Mouse (Mus musculus) brain, adult 2 months (tissue): ENCODE data around the gene Gm15217.

Experiments used
- DNase-seq: peaks from one replicate; pipeline ENCODE4 v3.0.0; 2011; ENCODE audit warnings: low read depth, low spot score

Gm15217 gene

DNA sequence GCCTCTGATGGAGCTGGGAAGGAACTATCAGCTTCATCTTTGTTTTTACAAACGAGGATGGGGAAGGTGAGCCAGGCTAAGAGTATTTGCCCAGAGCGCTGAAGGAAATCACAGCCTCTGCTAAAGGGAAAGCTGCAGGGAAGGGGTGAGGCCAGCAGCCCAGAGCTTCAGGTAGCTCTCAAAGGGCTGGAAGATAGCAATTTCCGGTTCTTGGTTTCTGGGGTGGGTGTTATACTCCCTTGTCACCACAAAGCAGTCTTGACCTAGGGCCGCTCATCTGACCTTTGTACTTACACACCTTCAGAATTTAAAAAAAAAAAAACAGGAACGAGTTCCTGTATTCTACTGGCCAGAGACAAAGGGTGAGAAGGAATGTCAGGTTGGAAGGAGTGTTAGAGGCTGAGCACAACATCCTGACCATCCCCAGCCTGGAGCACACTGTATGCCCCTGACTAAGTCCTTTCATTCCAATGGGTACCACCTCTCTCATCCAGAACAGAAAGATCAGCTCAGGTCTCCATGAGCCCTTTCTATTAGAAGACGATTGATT, 12.5 kb downstream of the Gm15217 start:
- DNase-seq: no peak

DNA sequence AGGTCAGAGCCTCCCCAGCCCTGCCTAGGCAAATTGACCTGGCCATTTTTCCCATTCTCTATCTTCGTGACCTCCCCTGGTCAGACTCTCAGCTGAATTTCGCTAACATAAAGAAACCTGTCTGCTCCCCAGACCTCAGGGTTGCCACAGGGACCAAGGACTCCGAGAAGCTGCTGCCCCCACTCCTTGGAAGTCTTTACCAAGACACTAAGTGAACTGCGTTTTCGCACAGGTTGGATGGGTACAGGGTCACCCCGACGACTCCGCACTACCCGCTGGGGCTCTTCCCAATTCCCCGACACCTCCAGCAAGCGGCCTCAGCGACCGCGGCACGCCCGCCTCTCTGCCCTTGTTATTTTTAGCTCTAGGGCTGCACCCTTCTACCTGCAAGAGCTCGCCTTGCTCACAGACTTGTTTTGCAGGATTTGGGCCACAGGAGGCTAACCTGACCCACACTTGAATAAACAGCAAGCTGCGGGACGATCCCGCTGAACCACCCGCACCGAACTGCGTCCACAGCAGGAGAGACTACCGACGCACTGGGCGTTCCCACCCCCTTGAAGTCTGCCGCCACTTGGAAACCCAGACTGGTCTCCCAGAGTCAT, 19.0 kb downstream of the Gm15217 start:
- no peak for DNase-seq

DNA sequence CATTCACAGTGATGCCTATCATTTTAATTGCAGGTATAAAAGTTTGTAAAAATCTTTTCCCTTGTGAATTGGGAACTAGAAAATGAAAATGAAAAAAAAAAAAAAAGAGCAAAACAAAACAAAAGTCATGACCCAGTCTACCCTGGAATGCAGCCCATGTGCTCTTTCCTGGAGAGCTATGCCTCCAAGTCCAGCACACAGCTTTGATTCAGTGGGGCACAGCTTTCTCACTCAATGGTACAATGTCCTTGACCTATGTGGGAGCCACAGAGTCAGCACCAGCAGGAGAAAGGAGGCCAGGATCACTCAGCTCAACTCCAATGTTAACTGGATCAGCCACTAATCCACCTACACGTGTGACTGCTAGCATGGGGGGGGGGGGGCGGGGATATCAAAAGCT, 20.7 kb downstream of the Gm15217 start:
- DNase-seq: no peak

DNA sequence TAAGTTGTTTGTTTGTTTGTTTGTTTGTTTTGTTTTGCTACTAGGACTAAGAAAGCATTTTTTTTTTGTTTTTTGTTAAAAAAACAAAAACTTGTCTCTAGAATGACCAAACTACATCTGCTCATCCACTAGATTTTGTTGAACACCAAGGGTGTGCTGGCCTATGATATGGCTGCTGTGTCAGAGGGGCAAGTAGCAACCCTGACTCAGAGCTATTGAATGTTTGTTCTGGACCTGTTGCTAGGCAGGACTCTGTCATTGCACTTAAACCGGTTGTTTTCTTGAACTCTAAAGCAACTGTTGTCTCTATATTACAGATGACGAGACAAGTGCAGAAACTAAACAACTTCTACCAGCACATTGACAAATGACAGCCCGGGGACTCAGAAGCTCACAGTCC, 29.1 kb downstream of the Gm15217 start:
- DNase-seq: no peak

DNA sequence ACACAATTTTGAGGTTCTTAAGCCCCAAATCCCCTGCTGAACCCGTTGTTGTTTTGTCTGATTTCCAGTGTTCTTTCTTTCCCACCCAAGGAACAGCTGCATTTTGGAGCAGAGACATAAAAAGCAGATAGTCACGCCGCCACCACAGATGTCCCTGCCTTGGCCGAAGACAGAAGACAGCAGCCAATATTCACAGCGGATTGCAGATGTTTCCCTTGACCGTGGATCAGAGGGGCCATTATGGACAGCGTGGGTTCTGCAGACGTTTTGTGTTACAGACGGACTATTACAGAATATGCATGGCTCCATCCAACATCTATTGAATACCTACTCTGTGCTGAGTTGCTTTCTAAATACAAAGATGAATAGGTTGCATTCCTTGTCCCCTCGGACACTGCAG, 29.8 kb downstream of the Gm15217 start:
- peak; percentile 57 for DNase-seq

DNA sequence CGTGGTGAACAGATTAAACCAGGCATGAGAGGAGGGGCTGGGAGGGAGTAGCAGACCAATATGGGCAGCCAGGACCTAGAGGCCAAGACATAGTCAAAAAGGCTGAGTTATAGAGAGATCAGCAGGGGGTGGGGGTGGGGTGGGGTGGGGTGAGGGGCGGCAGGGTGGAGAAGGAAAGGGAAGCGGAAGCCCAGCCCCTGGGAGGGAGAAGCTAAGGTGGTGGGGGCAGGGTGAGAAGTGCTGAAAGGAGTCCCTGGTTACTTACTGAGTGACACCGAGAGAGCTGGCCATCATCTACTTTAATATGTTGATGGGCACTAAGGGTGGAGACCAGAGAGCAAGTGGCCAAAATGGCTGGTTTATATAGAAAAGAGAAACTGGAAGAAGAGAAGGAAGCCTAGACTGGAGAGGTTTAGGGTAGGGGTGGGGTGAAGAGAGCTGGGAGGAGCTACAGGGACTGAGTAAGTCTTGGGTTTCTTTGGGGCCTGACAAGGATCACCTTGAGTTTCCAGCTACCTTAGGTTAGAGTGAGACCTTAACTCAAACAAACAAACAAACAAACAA, 31.4 kb downstream of the Gm15217 start:
- DNase-seq: no peak

DNA sequence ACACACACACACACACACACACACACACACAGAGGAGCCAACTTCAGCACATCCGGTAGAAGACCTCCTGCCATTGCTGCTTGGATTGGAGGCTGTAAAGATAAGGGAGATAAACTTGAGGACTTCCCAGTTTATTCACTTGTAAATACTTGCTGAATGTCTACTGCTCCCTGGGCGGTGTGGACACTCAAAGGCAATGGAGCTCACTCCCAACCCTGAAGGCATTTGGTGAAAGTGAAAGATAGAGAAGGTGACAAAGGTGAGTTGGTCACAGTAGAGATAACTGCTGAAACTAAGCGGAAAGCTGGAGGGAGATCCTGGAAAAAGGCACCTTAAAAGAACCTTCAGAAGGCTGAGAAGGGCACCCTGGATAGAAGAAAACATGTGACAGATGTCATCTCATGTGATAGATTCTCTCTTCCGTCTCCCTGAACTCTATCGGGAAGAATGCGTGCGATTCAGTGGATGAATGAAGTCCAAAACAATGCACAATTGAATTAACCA, 33.3 kb downstream of the Gm15217 start:
- no peak for DNase-seq

DNA sequence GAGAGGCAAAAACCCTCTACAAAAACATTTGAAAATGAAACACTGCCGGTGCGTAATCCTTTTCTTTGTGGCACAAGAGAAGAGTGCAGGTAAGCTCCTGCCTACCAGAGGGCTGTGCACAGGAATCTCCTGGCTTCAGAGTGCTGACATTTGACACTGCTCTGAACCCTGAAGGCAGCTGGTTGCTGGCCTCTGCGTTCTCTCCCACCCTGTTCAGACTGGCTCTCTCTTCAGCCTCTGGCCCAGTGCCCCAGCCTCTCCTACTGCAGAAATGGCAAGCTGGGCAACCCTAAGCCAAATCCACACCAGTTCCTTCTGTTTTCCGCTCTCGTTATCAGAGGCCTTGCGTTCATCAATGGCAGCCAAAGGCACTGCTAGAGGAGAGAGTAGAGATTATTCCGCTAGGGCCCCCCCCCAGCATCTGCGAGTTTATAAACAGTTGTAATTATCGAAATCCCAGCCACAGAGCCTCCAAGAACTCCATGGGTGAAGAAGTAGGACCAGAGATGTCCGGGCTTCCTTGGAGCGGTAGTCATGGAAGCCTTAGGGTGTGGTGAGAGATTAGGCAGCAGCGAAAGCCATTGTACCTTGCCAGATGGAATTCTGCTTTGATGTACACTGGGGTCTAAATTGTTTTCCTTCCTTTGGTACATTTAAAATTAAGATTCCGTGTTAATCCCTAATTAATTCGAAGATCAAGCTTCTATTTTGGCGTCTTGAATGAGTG, 39.3 kb downstream of the Gm15217 start:
- no peak for DNase-seq

DNA sequence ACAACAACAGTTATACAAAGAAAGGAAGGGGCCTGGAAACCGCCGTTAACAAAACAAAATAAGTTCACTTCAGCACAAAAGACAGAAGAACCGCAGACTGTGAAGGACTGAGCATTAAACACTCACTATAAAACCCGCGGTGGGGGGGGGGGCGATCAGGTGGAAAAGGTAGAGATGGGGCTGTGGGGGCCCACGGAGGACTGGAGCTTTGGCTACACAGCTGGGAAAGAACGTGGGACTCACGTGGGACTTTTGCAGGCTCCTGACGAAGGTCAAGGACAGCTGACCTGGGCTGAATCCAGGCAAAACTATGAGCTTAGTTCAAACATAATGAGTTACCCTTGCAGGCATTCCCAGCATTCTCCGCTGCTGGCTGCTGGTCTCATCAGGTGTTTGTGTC, 40.1 kb downstream of the Gm15217 start:
- no peak for DNase-seq

DNA sequence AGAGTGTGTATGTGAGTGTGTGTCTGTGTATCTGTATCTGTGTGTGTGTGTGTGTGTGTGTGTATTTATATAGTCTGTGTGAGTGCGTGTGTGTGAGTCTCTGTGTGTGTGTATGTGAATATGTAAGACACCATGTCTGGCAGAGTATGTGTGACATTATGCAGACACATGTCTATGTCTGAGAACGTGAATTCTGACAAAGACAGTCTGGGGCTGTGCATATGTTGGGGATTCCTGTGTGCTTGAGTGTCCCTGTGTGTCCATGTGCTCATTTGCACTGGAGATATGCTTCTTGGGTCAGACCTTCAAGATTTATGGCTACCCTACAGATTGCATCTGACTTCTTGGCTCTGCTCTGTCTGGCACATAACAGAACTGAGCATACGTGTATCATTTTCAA, 42.6 kb downstream of the Gm15217 start:
- DNase-seq: no peak

DNA sequence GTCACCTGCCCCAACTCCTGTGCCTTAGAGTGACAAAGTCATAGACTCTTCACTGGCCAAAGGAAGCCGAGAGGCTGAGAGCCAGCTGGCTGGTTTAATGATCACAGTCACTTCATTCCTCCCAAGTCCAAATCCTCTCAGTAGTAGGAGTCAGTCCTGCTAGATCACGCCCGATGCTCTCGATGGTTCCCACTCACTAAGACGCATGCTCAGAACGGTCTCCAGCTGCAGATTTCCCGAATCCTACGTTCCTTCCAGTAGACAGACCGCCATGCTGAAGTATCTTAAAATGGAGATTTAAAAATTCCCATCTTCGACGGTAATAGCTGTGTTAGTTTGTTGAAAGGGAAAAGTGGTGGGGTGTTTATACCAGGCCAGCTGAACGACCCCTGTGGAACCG, 48.0 kb downstream of the Gm15217 start:
- DNase-seq: no peak

DNA sequence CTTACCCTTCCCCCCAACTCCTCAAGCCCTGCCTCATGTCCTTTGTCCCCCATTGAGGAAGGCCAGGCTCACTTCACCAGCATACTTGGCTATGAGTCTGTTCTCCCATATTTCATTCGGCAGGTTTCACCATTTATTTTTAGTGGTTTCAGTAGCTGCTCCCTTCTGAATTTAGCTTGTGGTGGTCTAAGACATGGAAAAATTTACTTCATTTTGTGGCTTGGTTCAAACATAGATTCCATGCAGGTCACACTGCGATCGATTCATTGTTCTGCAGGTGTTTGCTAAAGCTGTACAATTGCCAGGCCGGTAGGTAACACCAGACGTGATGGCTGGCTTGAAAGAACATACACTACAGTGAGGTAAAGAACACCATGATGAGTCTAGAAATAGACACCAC, 51.0 kb downstream of the Gm15217 start:
- DNase-seq: no peak
